Mouse (Mus musculus): ENCODE measurements at regions not wholly inside any gene's neighbourhood (a gene's known extent, or its start where the extent isn't known, plus 50 kb on each side); places are given as distances from the start of the nearest gene placed in this dataset.

GRCm38 (mm10) chr1:148689618-148690017, 1271.5 kb downstream of the Pla2g4a start:
- TF ChIP-seq CTCF (IDR thresholded peaks at IDR 0.05; ENCODE audit: low read depth) (no peak), EP300 (optimal IDR thresholded peaks at IDR 0.05) (no peak)
